Mouse (Mus musculus): ENCODE data around the gene Casq2.

- TF ChIP-seq POLR2A (IDR thresholded peaks at IDR 0.05; ENCODE audit: borderline replicate concordance, low read depth, low read length) = no peak
- no peak for TF ChIP-seq CTCF (IDR thresholded peaks at IDR 0.05; ENCODE audit: low read depth, low read length)
Measured at GRCm38 (mm10) chr3:102041632-102042031, 44.6 kb upstream of the Casq2 start.

Data from bone marrow macrophage, adult 2 months (primary cell).